Mouse (Mus musculus) gastrocnemius, postnatal 10 days (tissue): ENCODE results near the gene Nxpe5. TPM values are rescaled to one million over a fixed set of nuclear protein-coding genes. Genes with fewer than 3 reads are reported as not detected.

Experiments
- DNase-seq: peaks from one replicate; pipeline ENCODE4 v3.0.0; 2021; ENCODE audit warnings: mixed read lengths
- total RNA-seq, 2 experiments: library from RNA; stranded (reverse); gene quantifications; 2 replicates each; pipeline ENCODE4 v1.2.3; 2021

Nxpe5 gene
- total RNA-seq, 2 experiments from 2014 or later = 1.4 to 1.6 TPM

- DNase-seq = no peak
Measured at GRCm38 (mm10) chr5:138253061-138253460, 27.4 kb downstream of the Nxpe5 start.

GRCm38 (mm10) chr5:138255353-138256093, 29.8 kb downstream of the Nxpe5 start, which contains the start of gene Lamtor4:
Lamtor4 (plus strand) TSS chr5:138255482.
- peak; percentile 84 for DNase-seq

- DNase-seq = no peak
Measured at GRCm38 (mm10) chr5:138256094-138256467, 30.4 kb downstream of the Nxpe5 start.

GRCm38 (mm10) chr5:138256966-138257584, 31.4 kb downstream of the Nxpe5 start:
- no peak for DNase-seq

GRCm38 (mm10) chr5:138257585-138257978, 31.9 kb downstream of the Nxpe5 start:
- no peak for DNase-seq

- no peak for DNase-seq
Measured at GRCm38 (mm10) chr5:138258078-138258477, 32.4 kb downstream of the Nxpe5 start.

- DNase-seq = no peak
Measured at GRCm38 (mm10) chr5:138258542-138258941, 32.8 kb downstream of the Nxpe5 start.

GRCm38 (mm10) chr5:138258993-138259392, 33.3 kb downstream of the Nxpe5 start:
- no peak for DNase-seq

- DNase-seq = no peak
Measured at GRCm38 (mm10) chr5:138260051-138260450, 34.4 kb downstream of the Nxpe5 start.

GRCm38 (mm10) chr5:138260834-138261233, 35.1 kb downstream of the Nxpe5 start:
- no peak for DNase-seq

- DNase-seq = no peak
Measured at GRCm38 (mm10) chr5:138262001-138262400, 36.3 kb downstream of the Nxpe5 start.

- no peak for DNase-seq
Measured at GRCm38 (mm10) chr5:138262582-138263240, 37.0 kb downstream of the Nxpe5 start.

- peak; percentile 93 for DNase-seq
Measured at GRCm38 (mm10) chr5:138263260-138264206, 37.8 kb downstream of the Nxpe5 start, which contains the start of gene BC037034. BC037034 (minus strand) TSS chr5:138264033.

GRCm38 (mm10) chr5:138264207-138264578, 38.5 kb downstream of the Nxpe5 start:
- DNase-seq = no peak

GRCm38 (mm10) chr5:138265712-138266111, 40.0 kb downstream of the Nxpe5 start:
- no peak for DNase-seq

GRCm38 (mm10) chr5:138267114-138267513, 41.4 kb downstream of the Nxpe5 start:
- no peak for DNase-seq

GRCm38 (mm10) chr5:138268980-138269379, 43.3 kb downstream of the Nxpe5 start:
- DNase-seq = no peak

GRCm38 (mm10) chr5:138271232-138271631, 45.5 kb downstream of the Nxpe5 start:
- DNase-seq = no peak

- no peak for DNase-seq
Measured at GRCm38 (mm10) chr5:138272409-138272923, 46.8 kb downstream of the Nxpe5 start, which contains the start of gene Gal3st4. Gal3st4 (minus strand) TSS chr5:138272840.

- no peak for DNase-seq
Measured at GRCm38 (mm10) chr5:138274186-138274585, 48.5 kb downstream of the Nxpe5 start.

- DNase-seq = no peak
Measured at GRCm38 (mm10) chr5:138275216-138276050, 49.7 kb downstream of the Nxpe5 start.
